In the genomic region with DNA sequence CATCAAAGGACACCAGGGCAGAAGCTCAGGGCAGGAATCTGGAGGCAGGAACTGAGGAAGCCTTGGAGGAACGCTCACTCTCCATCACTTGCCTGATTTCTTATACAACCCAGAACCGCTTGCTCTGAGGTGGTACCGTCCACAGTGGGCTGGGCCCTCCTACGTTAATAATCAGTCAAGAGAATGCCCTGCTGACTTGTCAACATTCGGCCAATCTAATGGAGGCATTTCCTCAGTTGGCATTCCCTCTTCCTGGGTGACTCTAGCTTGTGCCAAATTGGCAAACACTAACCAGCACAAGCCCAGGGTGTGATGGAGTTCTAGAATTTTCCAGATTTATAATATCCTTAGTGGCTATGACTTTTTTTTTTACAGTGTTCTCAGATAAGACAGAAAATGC, we compare ENCODE assay signal across 12 mouse cellular contexts.
"Had no signal": no experiment of that assay in that cellular context is flagged by ENCODE, and none has a peak within 500 bp of the region (broad histone marks: within the 10 kb centered on the region; RNA-seq: fewer than 3 reads in every experiment).

No protein-coding gene starts in this region.

- H3K27me3 ChIP-seq: limb, embryonic 15.5 days; liver, embryonic 13.5 days had no signal

- DNase-seq: left cerebral cortex, postnatal 4 days; liver, embryonic 13.5 days; lung, adult 2 months; lung, postnatal 14 days; lung, postnatal 4 days; midbrain, embryonic 14.5 days; thymus, adult 18-20 months; thymus, postnatal 36 days had no signal

- H3K4me2 ChIP-seq: limb, embryonic 12.5 days; limb, embryonic 15.5 days; liver, embryonic 13.5 days; midbrain, embryonic 11.5 days had no signal

- H3K9ac ChIP-seq: limb, embryonic 12.5 days; limb, embryonic 15.5 days; liver, embryonic 13.5 days had no signal

- H3K36me3 ChIP-seq: limb, embryonic 12.5 days; limb, embryonic 15.5 days had no signal

- H3K4me1 ChIP-seq: liver, embryonic 13.5 days had no signal

- H3K27ac ChIP-seq: limb, embryonic 12.5 days; limb, embryonic 15.5 days; liver, embryonic 13.5 days had no signal

- ATAC-seq: intestine, postnatal 0 days had no signal

- H3K9me3 ChIP-seq: limb, embryonic 12.5 days; limb, embryonic 15.5 days; liver, embryonic 13.5 days had no signal

- H3K4me3 ChIP-seq: limb, embryonic 12.5 days; limb, embryonic 15.5 days; liver, embryonic 13.5 days had no signal
